Mouse (Mus musculus): Measurements from ENCODE around the gene Caln1. TPM values are rescaled to one million over a fixed set of nuclear protein-coding genes. Genes with fewer than 3 reads are reported as not detected.
"Not testable (repeated sequence)": the region's sequence is repeated elsewhere in the genome, so short reads cannot be mapped to it uniquely, and the experiment has no call there.

Gene Caln1
- polyA plus RNA-seq, 1 experiment from 2014 or later = 0.35 TPM

GRCm38 (mm10) chr5:130627800-130628199 is 258.5 kb downstream of the Caln1 start:
- Histone ChIP-seq H3K36me3 (no peaks in the 10 kb centered on the region), H3K9ac (no peak overlapping the region), H3K4me2 (no peak overlapping the region), H3K9me3 (replicated peaks) (no peaks in the 10 kb centered on the region), H3K27ac (no peak overlapping the region), H3K4me3 (no peak overlapping the region), H3K4me1 (replicated peaks) (0 out of 2 replicates have a peak, but pooled peaks cover 4% of the 10 kb centered on the region), H3K27me3 (no peaks in the 10 kb centered on the region; the same call in 1 of the 2 replicates)
- WGBS = 98% methylated on average over 2 of the region's 2 CpGs
- no peak for ATAC-seq (replicated peaks; ENCODE audit: insufficient number of reproducible peaks, insufficient read depth, low FRiP score, low read depth)

GRCm38 (mm10) chr5:130635397-130635796 is 266.1 kb downstream of the Caln1 start:
- H3K36me3 ChIP-seq = no peaks in the 10 kb centered on the region
- no peak overlapping the region for H3K4me3 ChIP-seq
- no peaks in the 10 kb centered on the region for H3K4me1 ChIP-seq (replicated peaks)
- no peaks in the 10 kb centered on the region for H3K27me3 ChIP-seq
- no peaks in the 10 kb centered on the region for H3K9me3 ChIP-seq (replicated peaks)
- H3K9ac ChIP-seq = no peak overlapping the region
- H3K27ac ChIP-seq = no peak overlapping the region
- H3K4me2 ChIP-seq = no peak overlapping the region
- ATAC-seq (replicated peaks; ENCODE audit: insufficient number of reproducible peaks, insufficient read depth, low FRiP score, low read depth) = no peak
- 69% methylated on average over 2 of the region's 2 CpGs for WGBS

GRCm38 (mm10) chr5:130641881-130642280 is 272.6 kb downstream of the Caln1 start:
- WGBS = 45% methylated on average over 2 of the region's 2 CpGs
- no peak overlapping the region for H3K27ac ChIP-seq
- no peak overlapping the region for H3K9ac ChIP-seq
- no peak for ATAC-seq (replicated peaks; ENCODE audit: insufficient number of reproducible peaks, insufficient read depth, low FRiP score, low read depth)
- H3K36me3 ChIP-seq = no peaks in the 10 kb centered on the region
- no peaks in the 10 kb centered on the region for H3K27me3 ChIP-seq
- H3K4me1 ChIP-seq (replicated peaks) = no peaks in the 10 kb centered on the region
- H3K4me3 ChIP-seq = no peak overlapping the region
- no peak overlapping the region for H3K4me2 ChIP-seq
- H3K9me3 ChIP-seq (replicated peaks) = no peaks in the 10 kb centered on the region; the same call in 1 of the 2 replicates

- H3K4me2 ChIP-seq; H3K4me3 ChIP-seq; H3K9me3 ChIP-seq (replicated peaks); H3K4me1 ChIP-seq (replicated peaks); H3K27me3 ChIP-seq; H3K9ac ChIP-seq; ATAC-seq (replicated peaks; ENCODE audit: insufficient number of reproducible peaks, insufficient read depth, low FRiP score, low read depth); H3K36me3 ChIP-seq; H3K27ac ChIP-seq: not testable (repeated sequence)
- 55% methylated on average over 2 of the region's 2 CpGs for WGBS
Measured at GRCm38 (mm10) chr5:130646126-130646525, 276.9 kb downstream of the Caln1 start.

GRCm38 (mm10) chr5:130658141-130658540 is 288.9 kb downstream of the Caln1 start:
- no peak for ATAC-seq (replicated peaks; ENCODE audit: insufficient number of reproducible peaks, insufficient read depth, low FRiP score, low read depth)
- 60% methylated on average over 3 of the region's 3 CpGs for WGBS
- H3K4me3 ChIP-seq = no peak overlapping the region
- no peaks in the 10 kb centered on the region for H3K27me3 ChIP-seq
- H3K4me1 ChIP-seq (replicated peaks) = no peaks in the 10 kb centered on the region
- H3K27ac ChIP-seq = no peak overlapping the region
- H3K4me2 ChIP-seq = no peak overlapping the region
- H3K9me3 ChIP-seq (replicated peaks) = no peaks in the 10 kb centered on the region
- H3K9ac ChIP-seq = no peak overlapping the region
- no peaks in the 10 kb centered on the region for H3K36me3 ChIP-seq

GRCm38 (mm10) chr5:130666091-130666490 is 296.8 kb downstream of the Caln1 start:
- H3K36me3 ChIP-seq = no peaks in the 10 kb centered on the region
- no peak overlapping the region for H3K9ac ChIP-seq
- no peaks in the 10 kb centered on the region for H3K4me1 ChIP-seq (replicated peaks)
- no peaks in the 10 kb centered on the region for H3K27me3 ChIP-seq
- no peaks in the 10 kb centered on the region for H3K9me3 ChIP-seq (replicated peaks)
- H3K4me2 ChIP-seq = no peak overlapping the region
- no peak overlapping the region for H3K27ac ChIP-seq
- no peak for ATAC-seq (replicated peaks; ENCODE audit: insufficient number of reproducible peaks, insufficient read depth, low FRiP score, low read depth)
- 67% methylated on average over 1 of the region's 1 CpGs for WGBS
- H3K4me3 ChIP-seq = no peak overlapping the region

GRCm38 (mm10) chr5:130672588-130672987 is 303.3 kb downstream of the Caln1 start:
- Histone ChIP-seq H3K9me3 (replicated peaks) (no peaks in the 10 kb centered on the region), H3K4me1 (replicated peaks) (no peaks in the 10 kb centered on the region), H3K4me2 (no peak overlapping the region), H3K27me3 (no peaks in the 10 kb centered on the region), H3K36me3 (no peaks in the 10 kb centered on the region), H3K27ac (no peak overlapping the region), H3K4me3 (no peak overlapping the region), H3K9ac (no peak overlapping the region)
- no peak for ATAC-seq (replicated peaks; ENCODE audit: insufficient number of reproducible peaks, insufficient read depth, low FRiP score, low read depth)
- WGBS = 40% methylated on average over 3 of the region's 3 CpGs

- no peak overlapping the region for H3K4me2 ChIP-seq
- no peaks in the 10 kb centered on the region for H3K9me3 ChIP-seq (replicated peaks)
- WGBS = 77% methylated on average over 3 of the region's 3 CpGs
- H3K27me3 ChIP-seq = no peaks in the 10 kb centered on the region
- H3K9ac ChIP-seq = no peak overlapping the region
- no peak for ATAC-seq (replicated peaks; ENCODE audit: insufficient number of reproducible peaks, insufficient read depth, low FRiP score, low read depth)
- no peaks in the 10 kb centered on the region for H3K4me1 ChIP-seq (replicated peaks)
- H3K4me3 ChIP-seq = no peak overlapping the region
- no peak overlapping the region for H3K27ac ChIP-seq
- no peaks in the 10 kb centered on the region for H3K36me3 ChIP-seq
Measured at GRCm38 (mm10) chr5:130673092-130673491, 303.8 kb downstream of the Caln1 start.

GRCm38 (mm10) chr5:130677895-130678294 is 308.6 kb downstream of the Caln1 start:
- Histone ChIP-seq H3K4me2 (no peak overlapping the region), H3K4me3 (no peak overlapping the region), H3K9me3 (replicated peaks) (no peaks in the 10 kb centered on the region), H3K9ac (no peak overlapping the region), H3K4me1 (replicated peaks) (no peaks in the 10 kb centered on the region), H3K27me3 (no peaks in the 10 kb centered on the region), H3K36me3 (no peaks in the 10 kb centered on the region), H3K27ac (no peak overlapping the region)
- no peak for ATAC-seq (replicated peaks; ENCODE audit: insufficient number of reproducible peaks, insufficient read depth, low FRiP score, low read depth)
- 85% methylated on average over 2 of the region's 2 CpGs for WGBS

GRCm38 (mm10) chr5:130685911-130686658 is 316.8 kb downstream of the Caln1 start:
- no peaks in the 10 kb centered on the region for H3K4me1 ChIP-seq (replicated peaks)
- H3K4me3 ChIP-seq = no peak overlapping the region
- H3K9me3 ChIP-seq (replicated peaks) = no peaks in the 10 kb centered on the region
- no peak overlapping the region for H3K27ac ChIP-seq
- no peaks in the 10 kb centered on the region for H3K27me3 ChIP-seq
- H3K36me3 ChIP-seq = no peaks in the 10 kb centered on the region
- no peak overlapping the region for H3K4me2 ChIP-seq
- ATAC-seq (replicated peaks; ENCODE audit: insufficient number of reproducible peaks, insufficient read depth, low FRiP score, low read depth) = no peak
- no peak overlapping the region for H3K9ac ChIP-seq
- WGBS = 76% methylated on average over 5 of the region's 5 CpGs

GRCm38 (mm10) chr5:130688385-130689138 is 319.3 kb downstream of the Caln1 start:
- Histone ChIP-seq H3K9ac (no peak overlapping the region), H3K27me3 (no peaks in the 10 kb centered on the region), H3K27ac (no peak overlapping the region), H3K4me2 (no peak overlapping the region), H3K36me3 (no peaks in the 10 kb centered on the region), H3K4me3 (no peak overlapping the region), H3K9me3 (replicated peaks) (no peaks in the 10 kb centered on the region), H3K4me1 (replicated peaks) (no peaks in the 10 kb centered on the region)
- no peak for ATAC-seq (replicated peaks; ENCODE audit: insufficient number of reproducible peaks, insufficient read depth, low FRiP score, low read depth)
- WGBS = 34% methylated on average over 16 of the region's 16 CpGs

Data from heart, embryonic 15.5 days (tissue).